Mouse (Mus musculus) liver, embryonic 14.5 days (tissue): ENCODE results near the gene Sycp2. TPM values are rescaled to one million over a fixed set of nuclear protein-coding genes. Genes with fewer than 3 reads are reported as not detected.

ENCODE experiments used
- ATAC-seq: fragments of 200-750 bp; cut with Nextera tagmentation; 2 replicates; pipeline ENCODE4 v1.8.0; 2017; ENCODE audit warnings: moderate number of reproducible peaks, mild to moderate bottlenecking, moderate library complexity; ENCODE audit not compliant: insufficient read depth
- DNase-seq, 3 experiments: peaks; one replicate each; pipeline ENCODE4 v3.0.0-alpha.2; 2012 to 2013; ENCODE audit warnings: low read depth in 3 of 3, low spot score in 3 of 3
- H3K27ac ChIP-seq: fragments of 300-500 bp; sonication (generic); 2 replicates; pipeline ENCODE4 v1.5.1; 2014; ENCODE audit warnings: moderate library complexity, mild to moderate bottlenecking, control low read depth, inconsistent platforms
- H3K27me3 ChIP-seq: fragments of 300-500 bp; sonication (generic); 2 replicates; pipeline ENCODE4 v1.6.1; 2014; ENCODE audit warnings: mild to moderate bottlenecking, low read length, moderate library complexity; ENCODE audit not compliant: control insufficient read depth, insufficient read depth
- H3K36me3 ChIP-seq: fragments of 300-500 bp; sonication (generic); replicated peaks from 2 replicates; pipeline ENCODE4 v1.6.1; 2014; ENCODE audit warnings: low read depth; ENCODE audit not compliant: control insufficient read depth, insufficient read depth
- H3K4me1 ChIP-seq, 2 experiments: fragments of 200-500 bp in 1 of 2; fragments of 300-500 bp in 1 of 2; sonication (generic) in 1 of 2; replicated peaks; 2 replicates each; pipeline ENCODE4 v1.6.1; 2012 to 2014; ENCODE audit warnings: antibody characterized with exemption in 1 of 2, inconsistent platforms in 1 of 2, low read length in 1 of 2; ENCODE audit not compliant: control insufficient read depth in 2 of 2, insufficient read depth in 2 of 2
- H3K4me2 ChIP-seq: fragments of 300-500 bp; sonication (generic); 2 replicates; pipeline ENCODE4 v1.6.1; 2014; ENCODE audit warnings: low read depth, mild to moderate bottlenecking, control low read depth, moderate library complexity
- H3K4me3 ChIP-seq, 2 experiments: fragments of 200-500 bp in 1 of 2; fragments of 300-500 bp in 1 of 2; sonication (generic) in 1 of 2; 2 replicates each; pipeline ENCODE4 v1.5.1; 2012 to 2014; ENCODE audit warnings: low read depth in 2 of 2, low read length in 2 of 2, mild to moderate bottlenecking in 2 of 2, control low read depth in 1 of 2, inconsistent platforms in 1 of 2, moderate library complexity in 1 of 2; ENCODE audit not compliant: insufficient read depth in 1 of 2
- H3K9ac ChIP-seq: fragments of 300-500 bp; sonication (generic); replicated peaks from 2 replicates; pipeline ENCODE4 v1.6.1; 2014; ENCODE audit warnings: mild to moderate bottlenecking, control low read depth, moderate library complexity
- H3K9me3 ChIP-seq: fragments of 300-500 bp; sonication (generic); 2 replicates; pipeline ENCODE4 v1.6.1; 2016; ENCODE audit warnings: low read length, mixed read lengths; ENCODE audit not compliant: control insufficient read depth
- CTCF ChIP-seq: IDR thresholded peaks from 2 replicates; pipeline ENCODE4 v1.5.1; 2016; ENCODE audit warnings: antibody characterized with exemption, low read depth, control low read depth
- EP300 ChIP-seq: IDR thresholded peaks from 2 replicates; pipeline ENCODE4 v1.6.1; 2016; ENCODE audit warnings: antibody characterized with exemption, low read depth
- whole genome bisulfite sequencing: fragments of 180-500 bp; shearing (Covaris S2); extraction: QIAGEN DNeasy Blood & Tissue Kit; methylation state at CpG from one replicate; pipeline ENCODE4 v1.1.7; 2014; ENCODE audit not compliant: insufficient replicate concordance; 5-methylcytosine and 5-hydroxymethylcytosine counted together
- polyA plus RNA-seq, 2 experiments: library from polyadenylated mRNA; depleted of rRNA in 1 of 2; stranded (reverse) in 1 of 2; unstranded in 1 of 2; fragments of >200 nt; fragmentation: Nextera tagmentation in 1 of 2; extraction: Ambion mirVana in 1 of 2; gene quantifications; 2 replicates each; pipeline versions ENCODE4 v1.2.1 to v1.2.3; 2012 to 2014

Sycp2 gene
- polyA plus RNA-seq, 2 experiments, result 0.02 TPM; not detected in 1

DNA sequence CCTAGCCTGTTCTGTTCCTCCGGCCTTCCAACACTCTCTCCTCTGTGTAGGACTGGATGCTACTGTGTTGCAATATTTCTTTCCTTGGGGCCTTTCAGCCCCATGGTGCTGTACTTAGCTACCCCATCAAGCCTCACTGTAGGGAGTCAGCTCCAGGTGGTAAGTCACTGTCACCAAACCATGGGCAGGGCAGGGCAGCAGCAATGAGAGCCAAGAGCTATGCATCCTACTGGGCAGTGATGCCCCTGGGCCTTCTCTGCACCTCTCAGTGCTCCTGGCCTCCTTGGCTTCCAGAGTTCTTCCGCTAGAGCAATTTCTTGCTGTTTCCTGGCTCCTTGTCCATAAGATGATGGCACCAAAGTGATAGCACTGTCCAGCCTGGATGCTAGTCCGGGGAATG lies 83.1 kb downstream of the Sycp2 start:
- Histone ChIP-seq H3K36me3 (no peaks in the 10 kb centered on the region), H3K4me1 (no peaks in the 10 kb centered on the region), H3K27me3 (no peaks in the 10 kb centered on the region), H3K4me2 (no peak overlapping the region), H3K4me3 (no peak overlapping the region), H3K9ac (no peak overlapping the region), H3K9me3 (no peaks in the 10 kb centered on the region), H3K27ac (no peak overlapping the region)
- TF ChIP-seq CTCF, result no peak
- TF ChIP-seq EP300, result no peak
- ATAC-seq, result no peak
- DNase-seq, result no peak
- WGBS, result 63% methylated on average over 3 of the region's 3 CpGs

DNA sequence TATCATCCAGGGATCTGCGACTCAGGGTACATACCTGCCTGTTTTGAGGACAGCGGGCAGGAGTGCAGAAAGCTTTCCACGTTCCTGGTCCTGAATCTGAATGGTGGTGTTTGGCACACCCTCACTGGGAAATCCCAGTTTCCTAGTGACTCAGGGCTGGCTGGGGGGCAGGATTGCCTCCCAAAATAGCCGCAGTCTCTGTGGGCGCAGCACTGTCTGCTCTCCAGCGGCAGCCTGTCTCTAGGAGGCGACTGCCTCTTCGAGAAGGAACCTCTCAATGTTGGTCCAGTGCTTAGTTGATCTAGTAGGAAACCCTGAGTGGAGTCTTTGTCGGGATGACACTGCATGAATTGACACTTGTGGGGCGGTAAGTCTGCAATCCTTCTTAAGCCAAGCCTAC lies 86.2 kb downstream of the Sycp2 start:
- no peak for ATAC-seq

GRCm38 (mm10) chr2:178319766-178320165 lies 87.7 kb downstream of the Sycp2 start:
- H3K4me2 ChIP-seq, result no peak overlapping the region
- no peak overlapping the region for H3K27ac ChIP-seq
- H3K9ac ChIP-seq, result no peak overlapping the region
- H3K9me3 ChIP-seq, result no peaks in the 10 kb centered on the region
- H3K36me3 ChIP-seq, result no peaks in the 10 kb centered on the region
- TF ChIP-seq CTCF (no peak), EP300 (no peak)
- ATAC-seq (no peak), DNase-seq (no peak)
- no peak overlapping the region for H3K4me3 ChIP-seq
- no peaks in the 10 kb centered on the region for H3K4me1 ChIP-seq
- no peaks in the 10 kb centered on the region for H3K27me3 ChIP-seq
- WGBS, result 54% methylated on average over 7 of the region's 7 CpGs

More for the DNA sequence above, 86.2 kb downstream of the Sycp2 start:
- no peak overlapping the region for H3K27ac ChIP-seq
- H3K9ac ChIP-seq, result no peak overlapping the region
- no peak overlapping the region for H3K4me3 ChIP-seq
- H3K36me3 ChIP-seq, result no peaks in the 10 kb centered on the region
- no peaks in the 10 kb centered on the region for H3K4me1 ChIP-seq
- no peak overlapping the region for H3K4me2 ChIP-seq
- no peaks in the 10 kb centered on the region for H3K9me3 ChIP-seq
- DNase-seq, result no peak
- no peaks in the 10 kb centered on the region for H3K27me3 ChIP-seq
- 67% methylated on average over 10 of the region's 10 CpGs for WGBS
- no peak for TF ChIP-seq CTCF
- TF ChIP-seq EP300, result no peak

GRCm38 (mm10) chr2:178316281-178316680 lies 91.2 kb downstream of the Sycp2 start:
- H3K4me1 ChIP-seq, result no peaks in the 10 kb centered on the region
- 47% methylated on average over 1 of the region's 1 CpGs for WGBS
- H3K4me2 ChIP-seq, result no peak overlapping the region
- ATAC-seq (no peak), DNase-seq (no peak)
- H3K9ac ChIP-seq, result no peak overlapping the region
- H3K4me3 ChIP-seq, result no peak overlapping the region
- H3K27ac ChIP-seq, result no peak overlapping the region
- no peaks in the 10 kb centered on the region for H3K36me3 ChIP-seq
- no peaks in the 10 kb centered on the region for H3K27me3 ChIP-seq
- H3K9me3 ChIP-seq, result no peaks in the 10 kb centered on the region
- TF ChIP-seq EP300 (no peak), CTCF (no peak)

- ATAC-seq (no peak), DNase-seq (no peak)
- Histone ChIP-seq H3K27ac (no peak overlapping the region), H3K9ac (no peak overlapping the region), H3K36me3 (no peaks in the 10 kb centered on the region), H3K27me3 (no peaks in the 10 kb centered on the region), H3K4me3 (no peak overlapping the region), H3K4me1 (no peaks in the 10 kb centered on the region), H3K4me2 (no peak overlapping the region), H3K9me3 (no peaks in the 10 kb centered on the region)
- WGBS, result 63% methylated on average over 7 of the region's 7 CpGs
- TF ChIP-seq EP300 (no peak), CTCF (no peak)
Measured at GRCm38 (mm10) chr2:178313539-178313938, 93.9 kb downstream of the Sycp2 start.

DNA sequence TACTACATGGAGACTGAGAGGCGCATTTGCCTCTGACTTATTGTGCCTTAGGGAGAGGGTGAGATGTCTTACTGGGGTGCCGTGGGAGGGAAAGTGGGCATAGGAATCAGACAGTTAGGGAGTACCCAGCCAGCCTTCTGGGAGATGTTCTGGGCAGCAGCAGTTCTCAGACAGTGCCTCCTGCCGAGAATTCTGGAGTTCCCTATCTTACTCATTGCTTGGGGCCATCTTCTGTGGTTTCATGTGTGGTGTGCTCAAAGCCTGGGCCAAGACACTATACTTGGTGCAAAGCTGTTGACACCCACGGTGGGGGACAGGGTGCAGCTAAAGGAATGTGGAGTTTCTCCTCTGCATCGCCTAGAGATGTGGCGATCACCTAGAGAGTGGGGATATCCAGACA lies 102.8 kb downstream of the Sycp2 start:
- H3K9ac ChIP-seq, result no peak overlapping the region
- ATAC-seq, result no peak; the same call in 1 of the 2 replicates
- H3K9me3 ChIP-seq, result no peaks in the 10 kb centered on the region

More for the DNA sequence above, 102.8 kb downstream of the Sycp2 start:
- Histone ChIP-seq H3K36me3 (no peaks in the 10 kb centered on the region), H3K27ac (no peak overlapping the region), H3K4me3 (no peak overlapping the region), H3K4me2 (no peak overlapping the region), H3K27me3 (no peaks in the 10 kb centered on the region), H3K4me1 (no peaks in the 10 kb centered on the region)
- TF ChIP-seq CTCF (no peak), EP300 (no peak)
- 60% methylated on average over 6 of the region's 6 CpGs for WGBS
- DNase-seq, result no peak
